Comparison of ENCODE assay signal across 17 mouse cellular contexts in genomic region chr5:7102387-7102786, GRCm38 (mm10).
DNase-seq lines count a peak whose midpoint lies in the region.
"Had no signal": no experiment of that assay in that cellular context is flagged by ENCODE, and none has a peak within 500 bp of the region (broad histone marks: within the 10 kb centered on the region; RNA-seq: fewer than 3 reads in every experiment).

No protein-coding gene starts in this region.

- peak; percentile 5 for DNase-seq in embryo, embryonic 10 days (ENCODE audit: low spot score)
- DNase-seq in embryo, embryonic 9.5 days (ENCODE audit: extremely low spot score): no peak
- peak; percentile 2 to 43 for DNase-seq in frontal cortex, adult 2 months (ENCODE audit: extremely low spot score in 1 of 2, low spot score in 1 of 2)
- DNase-seq in frontal cortex, postnatal 25 days (ENCODE audit: low spot score in 2 of 2): no peak
- DNase-seq in brain, adult 2 months (ENCODE audit: low read depth, low spot score): peak; percentile 58
- peak; percentile 0 for DNase-seq in forelimb bud, embryonic 11.5 days (ENCODE audit: low read depth, low spot score)
- DNase-seq in cerebellum, adult 18-20 months: no peak
- DNase-seq: adrenal gland, adult 2 months; adrenal gland, postnatal 36 days; cerebellum, adult 9-11 months; gastrocnemius, postnatal 25 days; heart, adult 11 months; heart, postnatal 36 days; kidney, adult 2 months; kidney, postnatal 36 days; liver, postnatal 0 days; lung, postnatal 36 days had no signal

Comparison
In these comparisons a context has a peak if more than half of its experiments do, and no peak if none do; other contexts are left out.
1. DNase-seq: peak in embryo, embryonic 10 days (single experiment), frontal cortex, adult 2 months (2 of 2), brain, adult 2 months (single experiment) and forelimb bud, embryonic 11.5 days (single experiment); none in embryo, embryonic 9.5 days (single experiment), frontal cortex, postnatal 25 days (0 of 2) and cerebellum, adult 18-20 months (0 of 2).